Mouse (Mus musculus): ENCODE data around the gene Tnni3.

DNA sequence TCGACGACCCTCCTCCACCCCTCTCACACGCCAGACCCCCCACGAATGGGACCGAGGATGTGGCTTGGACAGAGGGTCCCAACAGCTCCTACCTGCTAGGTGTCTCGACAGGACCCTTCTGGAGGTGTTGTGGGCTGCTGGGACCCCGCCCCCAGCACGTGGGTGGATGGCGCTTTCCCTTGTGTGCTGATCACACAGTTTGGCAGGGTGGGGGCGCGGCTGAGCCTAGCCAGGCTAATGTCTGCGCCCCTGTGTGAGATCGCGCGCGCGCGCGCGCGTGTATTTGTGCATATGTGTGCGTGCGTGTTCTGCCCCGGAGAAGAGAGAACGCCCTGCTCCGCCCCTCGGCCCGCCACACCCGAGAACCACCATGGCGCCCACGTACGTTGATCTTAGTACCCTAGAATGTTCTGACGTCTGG, 23.2 kb upstream of the Tnni3 start, which contains the start of gene Syt5:
- TF ChIP-seq MAX (IDR thresholded peaks at IDR 0.05; ENCODE audit: low read depth), result no peak
- no peak for TF ChIP-seq POLR2A (IDR thresholded peaks at IDR 0.05; ENCODE audit: insufficient read length, low read depth)
- TF ChIP-seq USF1 (IDR thresholded peaks at IDR 0.05; ENCODE audit: low read depth), result no peak
- TF ChIP-seq MYOD1 (IDR thresholded peaks at IDR 0.05; ENCODE audit: control insufficient read depth in 1 of 3, insufficient read length in 2 of 3, low read depth in 2 of 3), result no peak
- TF ChIP-seq TCF12 (IDR thresholded peaks at IDR 0.05; ENCODE audit: insufficient read depth, poor library complexity, severe bottlenecking), result no peak
- TF ChIP-seq E2F4 (IDR thresholded peaks at IDR 0.05; ENCODE audit: insufficient read depth), result no peak
- TF ChIP-seq MYOG (IDR thresholded peaks at IDR 0.05; ENCODE audit: control insufficient read depth in 1 of 3, insufficient read depth in 1 of 3, insufficient read length in 2 of 3, low read depth in 2 of 3), result no peak
- no peak for TF ChIP-seq CEBPB (IDR thresholded peaks at IDR 0.05; ENCODE audit: insufficient read depth, poor library complexity, severe bottlenecking)
- no peak for TF ChIP-seq TCF3 (IDR thresholded peaks at IDR 0.05; ENCODE audit: insufficient read length, low read depth)
- TF ChIP-seq POLR2AphosphoS2 (IDR thresholded peaks at IDR 0.05; ENCODE audit: insufficient read length, low read depth), result no peak

Data from myocyte (in vitro differentiated cells).